Mouse (Mus musculus) CD4-positive, CD25-positive, alpha-beta regulatory T cell, adult 2 months (primary cell): ENCODE measurements around the gene Gm10563.
A peak's percentile ranks its signal among the peaks of the same experiment; 100 is the strongest.
"Not testable (repeated sequence)": the region's sequence is repeated elsewhere in the genome, so short reads cannot be mapped to it uniquely, and the experiment has no call there.

Source experiments
- DNase-seq: peaks from one replicate; pipeline ENCODE4 v3.0.0-alpha.2; 2012; ENCODE audit warnings: low read depth, low spot score

The Gm10563 gene

GRCm38 (mm10) chr4:155645308-155645707 is at the start of gene Gm10563:
Gene Gm10563, minus strand, starts transcription at chr4:155645408.
- DNase-seq = not testable (repeated sequence)

- peak; percentile 92 for DNase-seq
Measured at GRCm38 (mm10) chr4:155694482-155695401, 49.5 kb upstream of the Gm10563 start.

GRCm38 (mm10) chr4:155694111-155694481 is 48.9 kb upstream of the Gm10563 start, which contains the start of gene Fndc10:
Gene Fndc10, plus strand, starts transcription at chr4:155694342.
- DNase-seq = no peak

- DNase-seq = no peak
Measured at GRCm38 (mm10) chr4:155692421-155692820, 47.2 kb upstream of the Gm10563 start.

GRCm38 (mm10) chr4:155690571-155691375 is 45.6 kb upstream of the Gm10563 start:
- no peak for DNase-seq

- DNase-seq = not testable (repeated sequence)
Measured at GRCm38 (mm10) chr4:155687764-155688163, 42.6 kb upstream of the Gm10563 start.

GRCm38 (mm10) chr4:155683670-155684277 is 38.6 kb upstream of the Gm10563 start:
- DNase-seq = not testable (repeated sequence)

DNA sequence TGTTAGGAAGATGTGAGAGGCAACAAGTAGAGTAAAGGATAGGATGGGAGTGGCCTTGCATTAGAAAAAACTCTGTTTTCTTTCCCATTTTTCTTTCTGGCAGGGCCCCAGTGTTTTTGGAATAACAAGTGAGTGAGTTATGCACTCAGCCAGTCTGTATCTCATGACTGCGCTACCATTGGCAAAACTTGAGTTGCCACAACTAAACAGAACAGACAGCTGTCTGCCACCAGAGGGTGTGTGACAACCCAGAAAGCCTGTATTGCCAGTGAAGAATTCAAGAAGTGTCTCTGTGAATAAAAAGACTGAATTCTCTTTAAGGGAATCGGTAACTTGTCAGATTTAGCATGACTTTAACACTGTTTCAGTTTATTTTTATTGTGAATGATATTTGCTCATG is 30.8 kb upstream of the Gm10563 start:
- peak; percentile 66 for DNase-seq

GRCm38 (mm10) chr4:155672082-155672481 is 26.9 kb upstream of the Gm10563 start:
- no peak for DNase-seq

GRCm38 (mm10) chr4:155670236-155670635 is 25.0 kb upstream of the Gm10563 start:
- not testable (repeated sequence) for DNase-seq

DNA sequence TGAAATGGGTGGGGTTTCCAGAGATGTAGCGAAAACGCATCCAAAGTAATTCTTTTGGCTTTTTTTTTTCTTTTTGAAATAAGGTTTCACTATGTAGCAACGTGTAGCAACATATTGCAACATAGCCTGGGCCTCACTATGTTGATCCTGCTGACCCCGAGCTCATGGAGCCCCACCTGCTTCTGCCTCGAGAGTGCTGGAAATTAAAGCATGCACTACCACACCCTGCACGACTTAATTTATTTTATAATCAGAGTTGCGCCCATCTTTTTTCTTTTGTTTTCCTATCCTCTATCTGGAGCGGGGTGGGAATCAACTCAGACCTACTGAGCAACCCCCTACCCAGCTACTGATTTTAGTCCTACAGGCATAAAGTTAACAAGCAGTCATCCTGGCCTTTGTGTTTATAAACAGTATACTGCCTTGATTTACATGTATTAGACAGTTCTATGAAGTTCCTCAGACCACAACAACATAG is 24.4 kb upstream of the Gm10563 start:
- no peak for DNase-seq

- peak; percentile 98 for DNase-seq
Measured at GRCm38 (mm10) chr4:155668689-155669597, 23.7 kb upstream of the Gm10563 start, which contains the start of gene Mib2. Gene Mib2, minus strand, starts transcription at chr4:155669198.

DNA sequence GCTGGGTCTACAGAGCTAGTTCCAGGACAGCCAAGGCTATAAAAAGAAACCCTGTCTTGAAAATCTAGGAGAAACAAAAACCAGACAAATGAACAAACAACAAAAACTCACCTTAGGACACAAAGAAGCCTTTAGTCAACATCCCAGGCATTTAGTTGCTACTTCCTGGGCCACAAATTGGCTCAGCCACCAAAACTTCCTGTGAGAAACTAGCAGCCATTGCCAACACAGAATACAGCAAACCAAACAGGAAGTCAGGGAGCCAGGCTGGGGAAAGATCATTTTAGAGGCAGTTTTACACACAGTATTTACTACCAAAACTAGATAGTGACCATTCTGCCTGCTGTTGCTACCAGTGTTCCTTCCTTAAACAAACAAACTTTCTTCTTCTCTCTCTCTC is 21.7 kb upstream of the Gm10563 start:
- DNase-seq = peak; percentile 41

DNA sequence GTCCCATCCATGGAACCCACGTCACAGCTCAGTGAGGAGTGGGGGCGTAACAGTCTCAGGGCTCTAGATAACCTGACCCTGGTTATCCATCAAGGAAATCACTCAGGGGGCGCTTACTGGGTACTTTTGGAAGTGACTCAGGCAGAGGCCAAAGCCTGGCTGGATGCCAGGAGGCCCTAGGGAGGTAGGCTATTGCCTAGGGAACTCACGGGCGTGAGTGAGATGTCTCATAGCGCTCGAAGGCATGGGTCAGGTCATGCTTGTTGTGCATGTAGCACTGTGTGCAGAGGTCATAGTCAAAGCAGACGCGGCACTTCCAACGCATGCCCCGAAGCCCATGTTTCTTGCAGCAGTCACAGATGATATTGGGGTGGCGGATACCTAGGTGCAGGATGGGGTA is 15.4 kb upstream of the Gm10563 start:
- DNase-seq = no peak

DNA sequence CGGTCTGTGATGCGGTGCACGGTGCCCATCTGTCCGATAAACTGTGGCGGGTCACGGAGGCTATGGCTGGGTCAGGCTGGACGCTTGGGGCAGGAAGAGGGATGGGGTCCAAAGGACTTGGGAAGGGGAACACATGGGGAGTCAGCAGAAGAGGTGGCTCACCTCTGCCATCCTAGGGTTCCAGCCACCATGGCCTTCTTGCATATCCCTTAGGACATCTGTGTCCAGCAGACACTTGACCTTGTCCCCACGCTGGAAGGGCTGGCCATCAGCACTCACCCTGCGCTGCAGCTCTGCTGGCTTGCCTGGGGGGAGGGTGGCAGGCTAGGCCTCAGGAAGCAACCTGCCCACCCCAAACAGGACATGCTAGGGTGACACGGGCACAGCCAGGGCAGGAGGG is 13.8 kb upstream of the Gm10563 start:
- DNase-seq = no peak

DNA sequence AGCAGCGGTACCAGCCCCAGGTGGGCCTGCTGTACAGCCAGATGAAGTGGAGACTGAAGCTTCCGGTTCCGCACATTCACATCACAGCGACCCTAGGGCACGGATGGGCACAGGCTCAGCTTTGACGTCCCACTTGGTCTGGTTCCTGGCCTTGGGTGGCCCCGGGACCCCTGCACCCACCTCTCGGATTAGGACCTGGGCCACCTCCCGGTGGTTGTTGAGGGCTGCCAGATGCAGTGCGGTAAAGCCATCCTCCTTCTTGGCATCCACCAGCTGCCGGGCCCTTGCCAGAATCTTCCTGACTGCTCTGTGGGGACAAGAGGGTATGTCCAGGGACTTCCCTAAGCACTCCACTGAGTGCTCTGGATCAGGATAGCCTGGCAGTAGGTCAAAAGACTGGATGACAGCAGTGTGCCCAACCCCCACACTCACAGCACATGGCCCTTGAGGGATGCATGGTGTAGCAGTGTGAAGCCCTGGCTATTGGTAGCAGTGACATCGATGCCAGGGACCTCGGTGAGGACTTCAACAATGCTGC is 11.1 kb upstream of the Gm10563 start:
- no peak for DNase-seq

GRCm38 (mm10) chr4:155654456-155655298 is 9.5 kb upstream of the Gm10563 start:
- DNase-seq = peak; percentile 76

- DNase-seq = no peak
Measured at GRCm38 (mm10) chr4:155654183-155654455, 8.9 kb upstream of the Gm10563 start.

GRCm38 (mm10) chr4:155653451-155654182 is 8.4 kb upstream of the Gm10563 start:
- peak; percentile 32 for DNase-seq
